In genomic region chr8:71927779-71928178, GRCm38 (mm10) we compare ENCODE assay signal across 17 mouse cellular contexts. TPM values are rescaled to one million over a fixed set of nuclear protein-coding genes. Genes with fewer than 3 reads are reported as not detected.
DNase-seq lines count a peak whose midpoint lies in the region; ATAC-seq and TF ChIP-seq lines count a peak whose summit lies in the region.
"Had no signal": no experiment of that assay in that cellular context is flagged by ENCODE, and none has a peak within 500 bp of the region (broad histone marks: within the 10 kb centered on the region; RNA-seq: fewer than 3 reads in every experiment).

No protein-coding gene starts in this region.

- no peak overlapping the region for H3K4me2 ChIP-seq in midbrain, embryonic 15.5 days
- H3K4me2 ChIP-seq: forebrain, embryonic 13.5 days; heart, embryonic 13.5 days; hindbrain, embryonic 15.5 days had no signal

- H3K4me1 ChIP-seq in G1E (ENCODE audit: insufficient read depth, low read depth, low read length), result peaks cover 30% of the 10 kb centered on the region
- H3K4me1 ChIP-seq in midbrain, embryonic 15.5 days, result peaks cover 13% of the 10 kb centered on the region

- ATAC-seq in G1E (ENCODE audit: extremely low read depth, insufficient number of reproducible peaks, low FRiP score, poor library complexity, severe bottlenecking), result peak; percentile 49; the same call in 1 of the 2 replicates
- no peak for ATAC-seq in midbrain, embryonic 15.5 days (replicated peaks)
- ATAC-seq: forebrain, embryonic 13.5 days had no signal

- H3K27ac ChIP-seq in midbrain, embryonic 15.5 days, result no peak overlapping the region
- H3K27ac ChIP-seq: embryonic facial prominence, embryonic 10.5 days; forebrain, embryonic 13.5 days; heart, embryonic 13.5 days; hindbrain, embryonic 15.5 days had no signal

- H3K4me3 ChIP-seq in G1E (ENCODE audit: low read depth, low read length), result no peak overlapping the region
- no peak overlapping the region for H3K4me3 ChIP-seq in midbrain, embryonic 15.5 days
- H3K4me3 ChIP-seq: embryonic facial prominence, embryonic 10.5 days; forebrain, embryonic 13.5 days; heart, embryonic 13.5 days; hindbrain, embryonic 15.5 days had no signal

- H3K9ac ChIP-seq in midbrain, embryonic 15.5 days, result no peak overlapping the region
- H3K9ac ChIP-seq: forebrain, embryonic 13.5 days; heart, embryonic 13.5 days; hindbrain, embryonic 15.5 days had no signal

- peaks cover 2% of the 10 kb centered on the region; the same call in 1 of the 2 replicates for H3K9me3 ChIP-seq in G1E (replicated peaks)
- no peaks in the 10 kb centered on the region for H3K9me3 ChIP-seq in midbrain, embryonic 15.5 days
- H3K9me3 ChIP-seq: forebrain, embryonic 13.5 days; heart, embryonic 13.5 days; hindbrain, embryonic 15.5 days had no signal

- DNase-seq in layer of hippocampus, adult 9-11 months, result peak; percentile 20
- DNase-seq in layer of hippocampus, adult 11-12 months (ENCODE audit: low spot score), result no peak
- no peak for DNase-seq in G1E (ENCODE audit: low spot score)
- peak; percentile 64 for DNase-seq in c-Kit-positive CD71-positive TER-119-positive erythroid progenitor cells, embryonic 14.5 days (ENCODE audit: low spot score)
- DNase-seq in thymus, postnatal 4 days, result no peak
- DNase-seq in ovary, postnatal 10 days (ENCODE audit: low spot score), result no peak
- DNase-seq: adrenal gland, postnatal 10 days; cerebellum, adult 18-20 months; cerebellum, adult 9-11 months; gastrocnemius, postnatal 36 days; heart, postnatal 36 days had no signal

- H3K27me3 ChIP-seq in G1E (ENCODE audit: insufficient read depth, low read length), result no peaks in the 10 kb centered on the region
- H3K27me3 ChIP-seq in midbrain, embryonic 15.5 days (replicated peaks), result no peaks in the 10 kb centered on the region
- H3K27me3 ChIP-seq: CH12.LX; forebrain, embryonic 13.5 days; heart, embryonic 13.5 days; hindbrain, embryonic 15.5 days had no signal

- no peak for TF ChIP-seq CTCF in G1E (IDR thresholded peaks at IDR 0.05; ENCODE audit: low read depth, low read length)

- peaks cover 59% of the 10 kb centered on the region for H3K36me3 ChIP-seq in G1E (replicated peaks)
- peaks cover 27% of the 10 kb centered on the region for H3K36me3 ChIP-seq in midbrain, embryonic 15.5 days (replicated peaks)

RNA-seq across cellular contexts. Expression of gene Zfp617, which starts 19.3 kb away (rescaled TPM):
- 39.4 and 45.1 TPM in 2 replicates for total RNA-seq in G1E (2014; fragmentation: Nextera tagmentation)
- total RNA-seq in G1E (2017), result 28.1 and 31.7 TPM in 2 replicates
- polyA plus RNA-seq in G1E (2012), result 1.8 and 3.0 TPM in 2 replicates
- polyA plus RNA-seq in midbrain, embryonic 15.5 days (2015; fragmentation: Nextera tagmentation; extraction: Ambion mirVana), result 36.0 TPM in 2 replicates

RNA-seq across cellular contexts. Expression of gene Zfp882, which starts 19.4 kb away (rescaled TPM):
- total RNA-seq in G1E (2014; fragmentation: Nextera tagmentation), result 7.0 and 9.2 TPM in 2 replicates
- total RNA-seq in G1E (2017), result 5.4 and 6.8 TPM in 2 replicates
- polyA plus RNA-seq in G1E (2012), result 0.47 and 0.62 TPM in 2 replicates
- polyA plus RNA-seq in midbrain, embryonic 15.5 days (2015; fragmentation: Nextera tagmentation; extraction: Ambion mirVana), result 21.1 and 21.8 TPM in 2 replicates

RNA-seq across cellular contexts. Expression of gene Zfp961, which starts 23.1 kb away (rescaled TPM):
- total RNA-seq in G1E (2014; fragmentation: Nextera tagmentation), result 59.4 and 73.2 TPM in 2 replicates
- total RNA-seq in G1E (2017), result 25.1 and 34.5 TPM in 2 replicates
- polyA plus RNA-seq in G1E (2012), result 2.2 and 5.4 TPM in 2 replicates
- polyA plus RNA-seq in midbrain, embryonic 15.5 days (2015; fragmentation: Nextera tagmentation; extraction: Ambion mirVana), result 16.3 and 17.4 TPM in 2 replicates

RNA-seq across cellular contexts. Expression of gene Zfp709, which starts 46.0 kb away (rescaled TPM):
- total RNA-seq in G1E (2014; fragmentation: Nextera tagmentation), result 14.6 and 16.9 TPM in 2 replicates
- total RNA-seq in G1E (2017), result 13.1 and 15.7 TPM in 2 replicates
- 0.45 and 0.91 TPM in 2 replicates for polyA plus RNA-seq in G1E (2012)
- polyA plus RNA-seq in midbrain, embryonic 15.5 days (2015; fragmentation: Nextera tagmentation; extraction: Ambion mirVana), result 9.3 and 9.6 TPM in 2 replicates

Comparison
In these comparisons a context has a peak if more than half of its experiments do, and no peak if none do; other contexts are left out.
1. DNase-seq: peak in layer of hippocampus, adult 9-11 months (single experiment) and c-Kit-positive CD71-positive TER-119-positive erythroid progenitor cells, embryonic 14.5 days (single experiment); none in layer of hippocampus, adult 11-12 months (single experiment), G1E (single experiment), thymus, postnatal 4 days (single experiment) and ovary, postnatal 10 days (single experiment).
2. RNA of gene Zfp882, which starts 19.4 kb away (polyA plus RNA-seq): 21.1 to 21.8 TPM in midbrain, embryonic 15.5 days; 0.47 to 0.62 TPM in G1E; every median in the first group is over 10 times any median in the second.